In genomic region chr2:155624730-155625129, GRCm38 (mm10) we compare ENCODE assay signal across 10 mouse cellular contexts. TPM values are rescaled to one million over a fixed set of nuclear protein-coding genes. Genes with fewer than 3 reads are reported as not detected.
DNase-seq lines count a peak whose midpoint lies in the region; ATAC-seq and TF ChIP-seq lines count a peak whose summit lies in the region.
"Had no signal": no experiment of that assay in that cellular context is flagged by ENCODE, and none has a peak within 500 bp of the region (broad histone marks: within the 10 kb centered on the region; RNA-seq: fewer than 3 reads in every experiment).

No protein-coding gene starts in this region.

- H3K4me3 ChIP-seq in kidney, postnatal 0 days (replicated peaks; ENCODE audit: low read depth, low read length), result no peak overlapping the region
- H3K4me3 ChIP-seq in kidney, embryonic 15.5 days (replicated peaks), result no peak overlapping the region
- no peak overlapping the region for H3K4me3 ChIP-seq in C2C12 (ENCODE audit: insufficient read depth, poor library complexity, severe bottlenecking)
- H3K4me3 ChIP-seq: heart, embryonic 13.5 days; neural tube, embryonic 13.5 days had no signal

- H3K79me2 ChIP-seq in C2C12 (ENCODE audit: control insufficient read depth, insufficient read depth), result no peaks in the 10 kb centered on the region

- no peak overlapping the region for H3ac ChIP-seq in C2C12 (ENCODE audit: control insufficient read depth, insufficient read length, low read depth)

- H3K4me1 ChIP-seq in kidney, postnatal 0 days (replicated peaks; ENCODE audit: insufficient read depth, low read length), result peaks cover 8% of the 10 kb centered on the region
- peaks cover 19% of the 10 kb centered on the region for H3K4me1 ChIP-seq in kidney, embryonic 15.5 days

- no peaks in the 10 kb centered on the region for H3K27me3 ChIP-seq in kidney, postnatal 0 days (ENCODE audit: insufficient read depth, low read length)
- peaks cover 51% of the 10 kb centered on the region for H3K27me3 ChIP-seq in kidney, embryonic 15.5 days
- no peaks in the 10 kb centered on the region for H3K27me3 ChIP-seq in C2C12 (ENCODE audit: control insufficient read depth, insufficient read depth, insufficient read length)

- no peaks in the 10 kb centered on the region for H3K79me3 ChIP-seq in C2C12 (ENCODE audit: low read depth)

- no peak overlapping the region for H3K27ac ChIP-seq in kidney, postnatal 0 days
- no peak overlapping the region for H3K27ac ChIP-seq in kidney, embryonic 15.5 days
- H3K27ac ChIP-seq: heart, embryonic 13.5 days; neural tube, embryonic 13.5 days had no signal

- ATAC-seq in kidney, postnatal 0 days (replicated peaks; ENCODE audit: low FRiP score, low read depth), result no peak
- ATAC-seq in kidney, embryonic 15.5 days (replicated peaks; ENCODE audit: low FRiP score), result no peak

- WGBS in kidney, postnatal 0 days, result 43% methylated on average over 10 of the region's 10 CpGs
- WGBS in kidney, embryonic 15.5 days, result 49% methylated on average over 10 of the region's 10 CpGs

- H3K9me3 ChIP-seq in kidney, postnatal 0 days (replicated peaks; ENCODE audit: low read length), result no peaks in the 10 kb centered on the region
- H3K9me3 ChIP-seq in kidney, embryonic 15.5 days (replicated peaks), result no peaks in the 10 kb centered on the region
- H3K9me3 ChIP-seq: heart, embryonic 13.5 days; neural tube, embryonic 13.5 days had no signal

- TF ChIP-seq CTCF in kidney, postnatal 0 days (IDR thresholded peaks at IDR 0.05; ENCODE audit: low read depth), result peak; percentile 73
- TF ChIP-seq CTCF in C2C12 (IDR thresholded peaks at IDR 0.05; ENCODE audit: control insufficient read depth, insufficient read depth, insufficient read length), result peak; percentile 34

- no peaks in the 10 kb centered on the region for H3K36me3 ChIP-seq in kidney, postnatal 0 days (ENCODE audit: insufficient read depth, low read length)
- H3K36me3 ChIP-seq in kidney, embryonic 15.5 days, result no peaks in the 10 kb centered on the region
- H3K36me3 ChIP-seq in C2C12 (ENCODE audit: control insufficient read depth, insufficient read depth), result no peaks in the 10 kb centered on the region
- H3K36me3 ChIP-seq: neural tube, embryonic 13.5 days had no signal

- no peak overlapping the region for H3K9ac ChIP-seq in kidney, postnatal 0 days (ENCODE audit: low read depth, low read length)
- no peak overlapping the region for H3K9ac ChIP-seq in kidney, embryonic 15.5 days
- H3K9ac ChIP-seq: heart, embryonic 13.5 days; neural tube, embryonic 13.5 days had no signal

- DNase-seq in kidney, postnatal 0 days (ENCODE audit: low spot score), result peak; percentile 81
- peak; percentile 76 for DNase-seq in MEL-GATA-1-ER (ENCODE audit: extremely low read depth, low read depth)
- DNase-seq in forelimb bud, embryonic 11.5 days (ENCODE audit: low read depth, low spot score), result peak; percentile 52
- peak; percentile 54 for DNase-seq in retina, postnatal 7 days (ENCODE audit: low read depth, low spot score)
- no peak for DNase-seq in cerebellum, postnatal 4 days (ENCODE audit: low spot score in 2 of 2)
- no peak for DNase-seq in frontal cortex, postnatal 36 days (ENCODE audit: low spot score in 2 of 2)

- H3K4me2 ChIP-seq in kidney, postnatal 0 days (ENCODE audit: low read length), result no peak overlapping the region
- H3K4me2 ChIP-seq in kidney, embryonic 15.5 days, result no peak overlapping the region
- H3K4me2 ChIP-seq: heart, embryonic 13.5 days; neural tube, embryonic 13.5 days had no signal

TF ChIP-seq in C2C12, 6 proteins besides CTCF, POLR2A, EP300 and RAD21:
- TF ChIP-seq FOSL1 (IDR thresholded peaks at IDR 0.05; ENCODE audit: insufficient read depth, low read length, poor library complexity, severe bottlenecking) (peak; percentile 91), MYOD1 (IDR thresholded peaks at IDR 0.05; ENCODE audit: control insufficient read depth, insufficient read length, low read depth) (no peak), MYOG (IDR thresholded peaks at IDR 0.05; ENCODE audit: control insufficient read depth, extremely low read depth, insufficient read length) (no peak), MAX (IDR thresholded peaks at IDR 0.05) (peak; percentile 93), USF1 (IDR thresholded peaks at IDR 0.05; ENCODE audit: low read depth) (no peak), CEBPB (IDR thresholded peaks at IDR 0.05; ENCODE audit: low read depth) (no peak)

RNA-seq across cellular contexts. Expression of gene Myh7b, which starts 13.7 kb away (rescaled TPM):
- 0.37 and 0.47 TPM in 2 replicates for polyA plus RNA-seq in kidney, postnatal 0 days (2015; fragmentation: Nextera tagmentation; extraction: Ambion mirVana)
- polyA plus RNA-seq in kidney, embryonic 15.5 days (2015; fragmentation: Nextera tagmentation; extraction: Ambion mirVana), result 0.93 and 1.7 TPM in 2 replicates
- polyA plus RNA-seq in C2C12 (2012; fragmentation: generic; extraction: Trizol), result 0.09 TPM

RNA-seq across cellular contexts. Expression of gene Gss, which starts 32.1 kb away (rescaled TPM):
- 114 and 129 TPM in 2 replicates for polyA plus RNA-seq in kidney, postnatal 0 days (2015; fragmentation: Nextera tagmentation; extraction: Ambion mirVana)
- polyA plus RNA-seq in kidney, embryonic 15.5 days (2015; fragmentation: Nextera tagmentation; extraction: Ambion mirVana), result 40.1 and 45.0 TPM in 2 replicates
- polyA plus RNA-seq in C2C12 (2012; fragmentation: generic; extraction: Trizol), result 39.4 TPM

Comparison
In these comparisons a context has a peak if more than half of its experiments do, and no peak if none do; other contexts are left out.
1. DNase-seq: peak in kidney, postnatal 0 days (single experiment), MEL-GATA-1-ER (single experiment), forelimb bud, embryonic 11.5 days (single experiment) and retina, postnatal 7 days (single experiment); none in cerebellum, postnatal 4 days (0 of 2) and frontal cortex, postnatal 36 days (0 of 2).